In genomic region chr13:113295817-113296485, GRCm38 (mm10) we compare ENCODE assay signal across 16 mouse cellular contexts. TPM values are rescaled to one million over a fixed set of nuclear protein-coding genes. Genes with fewer than 3 reads are reported as not detected.
A peak's percentile ranks its signal among the peaks of the same experiment; 100 is the strongest.
DNase-seq lines count a peak whose midpoint lies in the region; ATAC-seq and TF ChIP-seq lines count a peak whose summit lies in the region.
"Had no signal": no experiment of that assay in that cellular context is flagged by ENCODE, and none has a peak within 500 bp of the region (broad histone marks: within the 10 kb centered on the region; RNA-seq: fewer than 3 reads in every experiment).

No protein-coding gene starts in this region.

- H3K4me3 ChIP-seq in gastrocnemius, adult 2 months: no peak overlapping the region
- no peak overlapping the region for H3K4me3 ChIP-seq in midbrain, embryonic 10.5 days
- H3K4me3 ChIP-seq in midbrain, embryonic 15.5 days: no peak overlapping the region
- H3K4me3 ChIP-seq in kidney, embryonic 15.5 days (replicated peaks): no peak overlapping the region
- H3K4me3 ChIP-seq: forebrain, embryonic 13.5 days; heart, embryonic 13.5 days; liver, embryonic 15.5 days had no signal

- H3K9me3 ChIP-seq in midbrain, embryonic 10.5 days (replicated peaks): no peaks in the 10 kb centered on the region
- H3K9me3 ChIP-seq in midbrain, embryonic 15.5 days: no peaks in the 10 kb centered on the region
- no peaks in the 10 kb centered on the region for H3K9me3 ChIP-seq in kidney, embryonic 15.5 days (replicated peaks)
- H3K9me3 ChIP-seq: forebrain, embryonic 13.5 days; heart, embryonic 13.5 days; liver, embryonic 15.5 days had no signal

- 92% methylated on average over 10 of the region's 10 CpGs for WGBS in midbrain, embryonic 10.5 days
- 89% methylated on average over 10 of the region's 10 CpGs for WGBS in midbrain, embryonic 15.5 days
- 67% methylated on average over 10 of the region's 10 CpGs for WGBS in kidney, embryonic 15.5 days

- no peaks in the 10 kb centered on the region for H3K36me3 ChIP-seq in midbrain, embryonic 10.5 days
- no peaks in the 10 kb centered on the region for H3K36me3 ChIP-seq in midbrain, embryonic 15.5 days (replicated peaks)
- no peaks in the 10 kb centered on the region for H3K36me3 ChIP-seq in kidney, embryonic 15.5 days
- H3K36me3 ChIP-seq: heart, embryonic 13.5 days; liver, embryonic 15.5 days had no signal

- H3K4me1 ChIP-seq in midbrain, embryonic 10.5 days: peaks cover 11% of the 10 kb centered on the region
- H3K4me1 ChIP-seq in midbrain, embryonic 15.5 days: peaks cover 8% of the 10 kb centered on the region; the same call in 1 of the 2 replicates
- H3K4me1 ChIP-seq in kidney, embryonic 15.5 days: peaks cover 25% of the 10 kb centered on the region
- H3K4me1 ChIP-seq: liver, embryonic 15.5 days had no signal

- H3K27me3 ChIP-seq in midbrain, embryonic 10.5 days (ENCODE audit: low read depth, poor library complexity, severe bottlenecking): peaks cover 44% of the 10 kb centered on the region
- peaks cover 7% of the 10 kb centered on the region for H3K27me3 ChIP-seq in midbrain, embryonic 15.5 days (replicated peaks)
- peaks cover 7% of the 10 kb centered on the region; the same call in 1 of the 2 replicates for H3K27me3 ChIP-seq in kidney, embryonic 15.5 days

- peak overlapping the region; percentile 8; the same call in 1 of the 2 replicates for H3K27ac ChIP-seq in gastrocnemius, adult 2 months
- H3K27ac ChIP-seq in midbrain, embryonic 10.5 days (replicated peaks): no peak overlapping the region
- no peak overlapping the region for H3K27ac ChIP-seq in midbrain, embryonic 15.5 days
- H3K27ac ChIP-seq in kidney, embryonic 15.5 days: 0 out of 2 replicates have a peak overlapping the region, but pooled peaks have one; percentile 13
- H3K27ac ChIP-seq: forebrain, embryonic 13.5 days; heart, embryonic 13.5 days; hindbrain, embryonic 14.5 days; liver, embryonic 15.5 days; macrophage had no signal

- H3K4me2 ChIP-seq in midbrain, embryonic 15.5 days: no peak overlapping the region
- H3K4me2 ChIP-seq in kidney, embryonic 15.5 days: no peak overlapping the region
- H3K4me2 ChIP-seq: forebrain, embryonic 13.5 days; heart, embryonic 13.5 days; hindbrain, embryonic 14.5 days; liver, embryonic 15.5 days had no signal

- intact Hi-C loops in gastrocnemius, adult 2 months (cut with DNase I): no loop called here

- DNase-seq in gastrocnemius, adult 2 months: peak; percentile 45
- no peak for DNase-seq in gastrocnemius, adult 8-10 months (ENCODE audit: low spot score in 2 of 2)
- DNase-seq in midbrain, embryonic 10.5 days (ENCODE audit: low spot score): peak; percentile 8
- DNase-seq in heart, adult 18-20 months: no peak
- no peak for DNase-seq in thymus, postnatal 36 days
- DNase-seq: cerebellum, adult 9-10 months; embryo, embryonic 11 days; right cerebral cortex, adult 18-20 months had no signal

- no peak for ATAC-seq in midbrain, embryonic 15.5 days (replicated peaks)
- ATAC-seq in kidney, embryonic 15.5 days (replicated peaks; ENCODE audit: low FRiP score): 0 out of 2 replicates have a peak, but pooled peaks have one; percentile 27
- ATAC-seq: forebrain, embryonic 13.5 days had no signal

- TF ChIP-seq CTCF in gastrocnemius, adult 2 months (IDR thresholded peaks at IDR 0.05): no peak

- no peak overlapping the region for H3K9ac ChIP-seq in midbrain, embryonic 15.5 days
- no peak overlapping the region for H3K9ac ChIP-seq in kidney, embryonic 15.5 days
- H3K9ac ChIP-seq: forebrain, embryonic 13.5 days; heart, embryonic 13.5 days; hindbrain, embryonic 14.5 days; liver, embryonic 15.5 days had no signal

RNA-seq across cellular contexts. Expression of gene BC067074, which starts 3.0 kb away (rescaled TPM):
- 1 to 10 TPM in 1 of 2 experiments, under 1 TPM in 1; 0.61 to 1.9 TPM for total RNA-seq in gastrocnemius, adult 2 months (2021)
- 1 to 10 TPM in 1 of 4 experiments, under 1 TPM in 3; 0.77 to 1.1 (median 0.90) TPM for total RNA-seq in gastrocnemius, adult 8-10 months (2022)
- polyA plus RNA-seq in midbrain, embryonic 10.5 days (2016; fragmentation: Nextera tagmentation; extraction: Ambion mirVana): 1.3 and 1.5 TPM in 2 replicates
- polyA plus RNA-seq in midbrain, embryonic 15.5 days (2015; fragmentation: Nextera tagmentation; extraction: Ambion mirVana): 0.77 and 0.80 TPM in 2 replicates
- polyA plus RNA-seq in kidney, embryonic 15.5 days (2015; fragmentation: Nextera tagmentation; extraction: Ambion mirVana): 5.2 and 5.7 TPM in 2 replicates
- total RNA-seq in heart, adult 18-20 months (2021): 1 to 10 TPM; 3.1 to 3.2 TPM
- total RNA-seq: MEL had no signal
- polyA plus RNA-seq: macrophage had no signal

Comparison
In these comparisons a context has a peak if more than half of its experiments do, and no peak if none do; other contexts are left out.
1. DNase-seq: peak in gastrocnemius, adult 2 months (single experiment) and midbrain, embryonic 10.5 days (single experiment); none in gastrocnemius, adult 8-10 months (0 of 2), heart, adult 18-20 months (0 of 2) and thymus, postnatal 36 days (0 of 2).
2. H3K27ac ChIP-seq: peak in gastrocnemius, adult 2 months (single experiment) and kidney, embryonic 15.5 days (single experiment); none in midbrain, embryonic 10.5 days (single experiment) and midbrain, embryonic 15.5 days (single experiment).